Mouse (Mus musculus): ENCODE results near the gene Fcgr3. TPM values are rescaled to one million over a fixed set of nuclear protein-coding genes. Genes with fewer than 3 reads are reported as not detected.

The Fcgr3 gene
- total RNA-seq, 4 experiments from 2014 or later, result 0.73 to 1.8 (median 1.4) TPM

- DNase-seq (ENCODE audit: low spot score in 2 of 2), result no peak
Observed at GRCm38 (mm10) chr1:171053305-171053704, 11.4 kb downstream of the Fcgr3 start.

DNA sequence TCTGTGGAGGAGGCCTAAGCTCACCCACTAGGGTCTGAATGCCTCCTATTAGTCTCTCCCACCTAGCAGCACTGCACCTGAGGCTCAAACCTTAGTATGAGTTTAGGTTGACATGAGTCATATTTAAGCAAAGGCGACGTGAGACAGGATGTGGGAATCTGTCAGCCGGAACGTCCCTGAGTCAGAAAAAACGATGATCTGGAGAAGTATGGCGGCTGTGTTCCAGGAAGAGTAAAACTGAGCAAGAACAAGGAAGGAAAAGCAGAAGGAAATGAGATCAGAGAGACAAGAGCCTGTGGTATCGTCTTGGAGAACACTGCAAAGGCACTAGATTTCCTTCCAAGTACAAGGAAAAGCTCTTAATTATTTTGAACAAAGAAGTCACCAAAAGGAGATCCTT lies 14.0 kb downstream of the Fcgr3 start:
- no peak for DNase-seq (ENCODE audit: low spot score in 2 of 2)

DNA sequence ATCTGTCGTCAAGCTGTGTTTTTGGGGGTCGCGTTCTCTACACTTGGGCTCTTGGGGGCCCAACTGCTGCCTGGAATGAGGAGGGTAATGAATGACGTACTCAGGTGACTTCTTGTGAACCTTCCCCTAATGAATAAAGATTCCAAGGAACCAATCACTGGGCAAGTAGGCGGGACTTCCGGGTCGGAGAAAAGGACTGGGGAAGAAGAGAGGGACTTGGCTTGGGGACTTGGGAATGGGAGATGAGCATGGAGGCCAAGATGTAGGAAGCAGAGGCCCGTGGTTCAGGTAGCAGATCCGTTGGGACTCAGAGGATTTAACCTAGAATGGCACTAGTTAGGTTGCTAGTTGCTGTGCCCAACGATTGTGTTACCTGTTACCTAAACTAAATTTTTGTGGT lies 15.5 kb downstream of the Fcgr3 start:
- no peak for DNase-seq (ENCODE audit: low spot score in 2 of 2)

DNA sequence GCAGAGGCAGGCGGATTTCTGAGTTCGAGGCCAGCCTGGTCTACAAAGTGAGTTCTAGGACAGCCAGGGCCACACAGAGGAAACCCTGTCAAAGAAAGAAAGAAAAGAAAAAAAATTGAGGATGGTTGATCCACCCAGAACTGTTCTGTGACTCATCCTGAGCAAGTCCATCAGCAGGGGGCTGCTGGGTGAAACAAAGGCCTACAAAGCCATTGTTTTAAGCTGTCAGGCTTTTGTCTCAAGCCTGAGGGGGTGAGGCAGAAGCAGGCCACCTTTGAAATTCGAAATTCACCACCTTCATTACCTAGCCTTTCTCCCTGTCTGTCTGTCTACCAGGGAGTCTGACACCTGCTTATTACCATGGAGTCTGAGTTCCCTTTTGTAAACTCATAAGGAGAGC lies 18.2 kb downstream of the Fcgr3 start:
- DNase-seq (ENCODE audit: low spot score in 2 of 2), result no peak

DNA sequence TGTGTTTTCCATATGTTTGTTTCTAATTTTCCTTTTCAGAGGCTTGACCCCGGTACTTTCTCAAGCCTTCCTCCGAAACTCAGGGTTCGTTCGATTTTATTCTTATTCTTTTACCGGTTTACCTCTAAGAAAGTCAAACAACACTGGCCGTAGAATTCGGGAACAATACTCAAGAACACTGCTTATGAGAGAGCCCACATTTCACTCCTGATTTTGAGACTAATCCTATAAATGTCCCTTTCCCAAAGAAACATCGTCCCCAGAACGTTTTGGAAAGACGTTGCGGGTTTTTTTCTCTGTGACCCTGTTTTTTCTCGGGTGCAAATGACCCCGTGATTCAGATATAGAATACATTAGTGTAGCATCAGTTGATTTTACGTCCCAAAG lies 19.7 kb downstream of the Fcgr3 start:
- DNase-seq (ENCODE audit: low spot score in 2 of 2), result no peak

DNA sequence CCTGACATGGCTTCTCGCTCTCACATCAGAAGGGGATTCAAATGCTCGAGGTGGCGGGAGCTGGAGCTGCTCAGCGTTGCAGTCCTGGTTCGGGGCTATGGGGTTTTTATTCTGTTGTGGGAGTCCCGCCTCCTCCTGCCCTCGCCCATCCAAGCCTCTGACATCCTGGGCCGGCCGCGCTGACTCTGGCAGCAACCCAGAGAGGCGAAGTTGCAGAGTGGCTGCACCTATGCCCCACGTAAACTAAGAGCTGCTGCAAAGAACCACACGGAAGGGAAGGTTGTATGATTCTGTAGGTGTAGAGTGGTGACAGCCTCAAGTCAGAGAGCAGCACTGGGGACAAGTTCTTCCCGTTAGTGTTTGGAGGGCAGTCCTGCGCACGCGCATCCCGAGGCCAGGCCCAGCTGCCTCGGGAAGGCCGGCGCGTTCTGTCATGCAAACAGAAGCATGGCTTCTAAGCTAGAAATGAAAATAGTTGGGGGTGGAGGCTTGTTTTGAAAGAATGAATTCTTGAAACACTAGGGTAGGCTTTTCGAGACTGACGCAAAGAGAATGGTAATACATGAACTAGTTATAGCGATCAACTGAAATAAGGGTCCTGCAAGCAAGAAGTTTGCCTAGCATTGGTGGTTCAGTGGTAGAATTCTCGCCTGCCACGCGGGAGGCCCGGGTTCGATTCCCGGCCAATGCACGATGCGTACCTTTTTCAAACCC lies 20.2 kb downstream of the Fcgr3 start:
- peak; percentile 79 to 84 for DNase-seq (ENCODE audit: low spot score in 2 of 2)

- DNase-seq (ENCODE audit: low spot score in 2 of 2), result no peak
Observed at GRCm38 (mm10) chr1:171043594-171044153, 21.1 kb downstream of the Fcgr3 start.

DNA sequence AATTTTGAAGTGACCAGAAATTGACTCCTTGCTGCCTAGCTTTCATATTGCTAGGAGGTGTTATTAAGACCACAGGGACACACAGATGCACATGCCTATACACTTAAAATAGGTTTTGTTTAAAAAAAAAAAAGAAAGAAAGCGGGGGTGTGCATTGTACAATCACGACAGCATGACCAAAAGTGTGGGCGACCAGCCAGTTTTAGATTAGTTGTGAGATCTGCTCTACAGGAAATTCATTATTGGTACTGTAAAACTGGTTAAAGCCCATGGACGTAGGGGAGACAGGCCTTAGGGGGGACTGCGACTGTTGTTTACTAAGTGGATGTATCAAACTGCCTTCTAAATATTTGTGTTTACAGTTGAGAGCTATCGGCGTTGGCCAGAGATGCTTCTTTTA lies 24.9 kb downstream of the Fcgr3 start:
- DNase-seq (ENCODE audit: low spot score in 2 of 2), result no peak

DNA sequence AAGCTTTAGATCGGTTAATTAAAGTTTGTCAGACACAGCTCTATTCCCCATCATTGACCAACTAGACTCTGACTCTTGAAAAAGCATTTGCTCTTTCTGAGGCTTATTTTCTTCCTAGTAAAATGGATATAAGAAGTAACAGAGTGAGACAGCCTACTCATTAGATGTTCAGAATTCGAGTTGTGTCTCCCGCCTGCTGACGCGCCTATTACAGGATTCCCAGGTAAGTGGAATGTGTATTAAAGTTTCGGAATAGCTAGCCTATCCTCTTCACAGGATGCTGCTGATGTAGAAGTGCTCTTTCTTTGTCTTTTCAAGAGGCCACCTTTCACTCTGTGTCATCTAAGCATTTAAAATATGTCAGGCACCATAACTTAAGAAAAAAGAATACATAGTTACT lies 25.6 kb downstream of the Fcgr3 start:
- DNase-seq (ENCODE audit: low spot score in 2 of 2), result no peak

DNA sequence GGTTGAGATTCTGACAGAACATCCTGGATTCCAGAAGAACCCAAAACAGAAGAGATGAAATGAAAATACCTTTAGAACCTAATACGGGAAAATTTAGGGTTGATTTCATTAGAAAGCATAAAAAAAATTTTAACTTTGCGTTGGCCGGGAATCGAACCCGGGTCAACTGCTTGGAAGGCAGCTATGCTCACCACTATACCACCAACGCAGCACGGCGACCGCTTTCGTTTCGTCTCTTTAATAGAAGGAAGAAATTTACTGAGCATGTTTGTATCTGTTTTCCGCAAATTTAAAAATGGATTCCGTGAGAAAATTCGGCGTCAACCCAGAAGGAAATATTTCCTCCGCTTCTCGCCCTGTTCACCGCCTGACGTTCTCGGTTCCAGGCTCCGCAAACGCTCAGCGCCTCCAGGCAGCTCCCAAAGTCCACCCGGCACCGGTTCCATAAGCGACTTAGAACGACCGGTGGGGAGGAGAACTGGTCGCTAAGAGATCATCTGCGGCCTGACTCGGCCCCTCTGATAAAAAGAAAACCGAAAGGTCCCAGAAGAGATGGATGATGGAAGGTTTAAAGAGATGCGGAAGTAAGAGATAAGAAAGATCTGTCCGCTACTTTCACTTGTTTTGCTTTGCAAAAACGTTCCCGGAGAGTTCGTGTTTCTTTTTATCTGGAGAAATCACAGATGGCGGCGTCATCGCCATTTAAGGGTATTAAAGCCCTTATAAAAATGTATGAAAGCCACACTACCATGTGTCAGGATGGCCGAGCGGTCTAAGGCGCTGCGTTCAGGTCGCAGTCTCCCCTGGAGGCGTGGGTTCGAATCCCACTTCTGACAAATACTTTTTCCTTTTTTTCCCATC lies 26.6 kb downstream of the Fcgr3 start:
- DNase-seq (ENCODE audit: low spot score in 2 of 2), result peak; percentile 63 to 68

- DNase-seq (ENCODE audit: low spot score in 2 of 2), result peak; percentile 35 to 53
Observed at GRCm38 (mm10) chr1:171036550-171037324, 28.0 kb downstream of the Fcgr3 start.

DNA sequence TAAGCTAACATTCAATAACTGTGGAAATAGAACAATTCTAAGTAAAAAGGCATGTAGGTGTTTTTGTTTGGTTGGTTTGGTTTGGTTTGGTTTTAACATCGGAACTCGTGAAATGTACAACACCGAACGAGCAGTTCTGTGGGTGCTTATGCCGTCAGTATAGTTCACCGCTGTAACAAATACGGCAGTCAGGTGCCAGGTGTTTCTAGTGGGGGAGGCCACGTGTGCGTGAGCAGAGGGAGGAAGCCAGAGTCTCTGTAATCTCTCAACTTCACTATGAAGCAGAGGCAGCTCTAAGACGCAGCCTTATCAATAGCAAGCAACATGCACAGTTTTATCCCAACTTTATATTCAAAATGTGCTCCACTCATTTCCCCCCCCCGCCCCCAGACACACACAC lies 29.1 kb downstream of the Fcgr3 start:
- DNase-seq (ENCODE audit: low spot score in 2 of 2), result no peak

DNA sequence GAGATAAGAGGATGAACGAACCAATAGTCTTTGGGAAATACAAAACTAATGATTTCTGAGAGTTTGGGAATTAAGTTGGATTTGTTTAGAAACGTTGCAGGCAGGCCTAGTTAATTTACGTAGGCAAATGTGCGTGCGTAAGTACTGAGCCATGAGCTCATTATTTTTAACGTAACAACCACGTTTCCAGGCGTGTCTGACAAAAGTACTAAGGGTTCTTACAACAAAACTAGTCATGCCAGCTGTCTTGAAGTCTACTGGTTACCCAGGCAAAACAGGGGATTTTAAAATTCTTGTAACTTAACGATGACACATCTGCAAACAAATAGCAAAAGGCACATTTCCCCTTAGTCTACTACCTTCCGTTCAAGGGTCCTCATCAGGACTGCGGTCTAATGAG lies 30.5 kb downstream of the Fcgr3 start:
- DNase-seq (ENCODE audit: low spot score in 2 of 2), result no peak

DNA sequence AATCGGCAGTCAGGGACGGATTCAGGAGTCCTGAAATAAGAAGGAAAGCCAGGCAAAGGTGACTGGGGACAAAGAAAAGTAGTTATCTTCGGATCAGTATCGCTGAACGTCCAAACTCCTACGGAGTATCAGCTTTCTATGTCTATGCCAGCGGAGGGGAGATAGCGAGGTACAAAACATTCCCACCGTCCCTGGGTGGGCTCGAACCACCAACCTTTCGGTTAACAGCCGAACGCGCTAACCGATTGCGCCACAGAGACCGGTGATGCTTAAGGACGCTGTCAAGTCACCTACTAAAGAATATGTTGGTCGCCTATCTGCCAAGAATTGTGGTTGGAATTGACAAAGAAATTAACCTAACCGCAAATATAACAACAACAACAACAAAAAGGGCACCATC lies 31.0 kb downstream of the Fcgr3 start:
- peak; percentile 69 to 70 for DNase-seq (ENCODE audit: low spot score in 2 of 2)

DNA sequence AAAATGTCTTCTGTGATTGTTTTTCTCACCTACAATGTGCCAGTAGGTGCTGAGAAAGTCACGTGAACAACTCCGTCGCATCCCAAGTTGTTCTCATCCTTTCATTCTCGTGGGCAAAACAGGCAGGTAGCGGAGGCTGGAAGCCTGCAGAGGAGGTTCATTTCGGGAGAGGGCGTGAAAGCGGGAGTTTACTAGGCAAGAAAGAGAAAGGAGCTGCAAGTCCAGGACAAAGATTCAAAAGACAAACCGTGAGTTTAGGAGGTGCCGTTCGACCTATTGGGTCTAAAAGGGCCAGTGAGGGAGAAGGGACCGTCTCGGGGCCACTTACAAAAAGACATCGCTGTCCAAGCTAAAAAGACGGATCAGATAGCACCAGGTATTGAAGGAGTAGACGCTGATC lies 31.5 kb downstream of the Fcgr3 start:
- no peak for DNase-seq (ENCODE audit: low spot score in 2 of 2)

DNA sequence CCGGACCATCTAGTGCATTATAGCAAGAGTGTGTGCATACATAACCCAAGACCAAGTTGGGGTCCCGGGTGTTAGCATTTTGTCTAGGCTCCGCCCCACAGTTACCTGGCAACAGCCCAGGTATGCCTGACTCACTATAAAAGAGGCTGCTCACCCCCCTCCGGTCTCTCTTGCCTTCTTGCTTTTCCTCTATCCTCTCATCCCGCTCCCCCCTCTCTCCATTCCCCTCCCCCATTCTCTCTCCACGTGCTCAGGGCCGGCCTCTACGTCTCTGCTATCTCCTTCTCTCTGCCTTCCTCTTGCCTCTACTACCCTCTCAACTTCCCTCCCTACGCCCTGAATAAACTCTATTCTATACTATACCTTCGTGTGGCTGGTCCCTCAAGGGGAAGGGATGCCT lies 32.0 kb downstream of the Fcgr3 start:
- no peak for DNase-seq (ENCODE audit: low spot score in 2 of 2)

GRCm38 (mm10) chr1:171031752-171032151 lies 33.0 kb downstream of the Fcgr3 start:
- DNase-seq (ENCODE audit: low spot score in 2 of 2), result no peak

DNA sequence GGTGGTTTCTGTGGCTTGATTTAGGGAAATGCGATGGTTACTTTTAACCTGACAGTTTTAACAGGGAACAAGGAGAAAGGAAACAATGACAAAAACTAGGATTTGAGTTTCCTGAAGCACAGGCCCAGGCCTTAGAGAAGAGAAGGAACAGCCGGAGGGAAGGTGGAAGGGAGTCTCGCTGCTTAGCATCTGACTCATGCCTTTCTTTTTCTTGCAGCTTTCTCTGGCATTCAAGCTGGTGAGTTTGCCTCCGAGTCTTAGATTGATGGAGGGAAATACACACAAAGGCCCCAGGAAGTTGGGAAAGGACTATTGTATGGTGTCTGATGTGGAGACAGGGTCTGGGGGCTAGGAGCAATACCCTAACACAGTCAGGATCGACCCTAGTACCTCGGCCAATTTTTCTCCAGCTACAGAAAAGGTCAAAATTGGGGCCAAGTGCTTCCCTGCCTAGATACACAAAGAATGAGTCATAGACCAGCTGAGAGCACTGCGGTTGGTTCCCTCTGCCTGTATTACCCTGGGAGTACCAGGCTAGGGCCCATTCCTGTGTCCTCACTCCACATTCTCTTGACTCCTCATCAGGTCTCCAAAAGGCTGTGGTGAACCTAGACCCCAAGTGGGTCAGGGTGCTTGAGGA lies 45.3 kb downstream of the Fcgr3 start:
- no peak for DNase-seq (ENCODE audit: low spot score in 2 of 2)

- DNase-seq (ENCODE audit: low spot score in 2 of 2), result no peak
Observed at GRCm38 (mm10) chr1:171018737-171019136, 46.0 kb downstream of the Fcgr3 start, which contains the start of gene Fcgr4. Fcgr4 (plus strand) TSS chr1:171018920.

- DNase-seq (ENCODE audit: low spot score in 2 of 2), result no peak
Observed at GRCm38 (mm10) chr1:171017468-171018158, 47.1 kb downstream of the Fcgr3 start.
